In the genomic region with DNA sequence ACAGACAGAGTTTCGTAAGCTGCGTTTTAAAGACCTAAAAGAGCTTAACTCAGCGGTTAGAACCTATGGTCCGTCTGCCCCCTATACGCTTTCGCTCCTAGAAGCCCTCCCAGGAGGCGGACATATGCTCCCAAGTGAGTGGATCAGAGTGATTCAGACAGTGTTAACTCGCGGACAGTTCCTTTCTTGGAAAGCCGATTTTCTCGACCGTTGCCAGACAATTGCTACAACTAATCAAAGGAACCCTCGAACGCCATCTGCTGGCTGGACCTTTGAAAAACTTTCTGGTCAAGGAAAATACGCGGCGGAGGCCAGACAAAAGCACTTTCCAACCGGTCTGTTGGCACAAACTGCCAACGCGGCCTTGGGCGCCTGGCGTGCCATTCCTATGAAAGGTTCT, we compare ENCODE assay signal across 7 mouse cellular contexts. TPM values are rescaled to one million over a fixed set of nuclear protein-coding genes. Genes with fewer than 3 reads are reported as not detected.
DNase-seq lines count a peak whose midpoint lies in the region; ATAC-seq lines count a peak whose summit lies in the region.

No protein-coding gene starts in this region.

- H3K27ac ChIP-seq in limb, embryonic 13.5 days: peak overlapping the region; percentile 90
- peak overlapping the region; percentile 78 for H3K27ac ChIP-seq in midbrain, embryonic 15.5 days

- peaks cover 7% of the 10 kb centered on the region for H3K4me1 ChIP-seq in limb, embryonic 13.5 days
- peaks cover 11% of the 10 kb centered on the region for H3K4me1 ChIP-seq in midbrain, embryonic 15.5 days

- no peaks in the 10 kb centered on the region for H3K36me3 ChIP-seq in limb, embryonic 13.5 days
- no peaks in the 10 kb centered on the region for H3K36me3 ChIP-seq in midbrain, embryonic 15.5 days (replicated peaks)

- ATAC-seq in erythroblast, adult 5-6 weeks (replicated peaks; ENCODE audit: low FRiP score, poor library complexity, severe bottlenecking): peak; percentile 91
- ATAC-seq in limb, embryonic 13.5 days (ENCODE audit: low FRiP score, low read depth): peak; percentile 79; the same call in 1 of the 2 replicates
- ATAC-seq in midbrain, embryonic 15.5 days (replicated peaks): peak; percentile 86

- peak; percentile 73 for DNase-seq in brain, embryonic 18.5 days (ENCODE audit: low read depth, low spot score)
- peak; percentile 72 to 87 for DNase-seq in heart, adult 9 months (ENCODE audit: low spot score in 2 of 2)
- peak; percentile 94 for DNase-seq in kidney, adult 9 months
- DNase-seq in spleen, postnatal 10 days (ENCODE audit: low spot score in 2 of 2): peak; percentile 79 to 91

- WGBS in limb, embryonic 13.5 days: 1% methylated on average over 22 of the region's 22 CpGs
- under 1% methylated on average over 22 of the region's 22 CpGs for WGBS in midbrain, embryonic 15.5 days

- H3K4me3 ChIP-seq in limb, embryonic 13.5 days: peak overlapping the region; percentile 47
- peak overlapping the region; percentile 44 for H3K4me3 ChIP-seq in midbrain, embryonic 15.5 days

- H3K4me2 ChIP-seq in limb, embryonic 13.5 days (replicated peaks): peak overlapping the region; percentile 91
- H3K4me2 ChIP-seq in midbrain, embryonic 15.5 days: peak overlapping the region; percentile 86

- no peaks in the 10 kb centered on the region for H3K27me3 ChIP-seq in limb, embryonic 13.5 days
- no peaks in the 10 kb centered on the region for H3K27me3 ChIP-seq in midbrain, embryonic 15.5 days (replicated peaks)

- no peaks in the 10 kb centered on the region for H3K9me3 ChIP-seq in limb, embryonic 13.5 days
- no peaks in the 10 kb centered on the region for H3K9me3 ChIP-seq in midbrain, embryonic 15.5 days

- peak overlapping the region; percentile 74 for H3K9ac ChIP-seq in limb, embryonic 13.5 days
- H3K9ac ChIP-seq in midbrain, embryonic 15.5 days: peak overlapping the region; percentile 41

RNA-seq across cellular contexts. Expression of a gene that starts 1.6 kb away (rescaled TPM):
- total RNA-seq in erythroblast, adult 5-6 weeks (2015; ENCODE audit: low replicate concordance): not detected in 2 replicates
- 0.14 TPM in 1 of 2 replicates, not detected in the other for total RNA-seq in erythroblast, adult 5-6 weeks (2017; ENCODE audit: low replicate concordance)
- 3.6 and 4.1 TPM in 2 replicates for polyA plus RNA-seq in limb, embryonic 13.5 days (2015; fragmentation: Nextera tagmentation; extraction: Ambion mirVana)
- polyA plus RNA-seq in midbrain, embryonic 15.5 days (2015; fragmentation: Nextera tagmentation; extraction: Ambion mirVana): 0.08 TPM in 2 replicates

RNA-seq across cellular contexts. Expression of a gene that starts 54.6 kb away (rescaled TPM):
- 19.2 and 24.2 TPM in 2 replicates for total RNA-seq in erythroblast, adult 5-6 weeks (2015; ENCODE audit: low replicate concordance)
- total RNA-seq in erythroblast, adult 5-6 weeks (2017; ENCODE audit: low replicate concordance): 10.6 and 10.9 TPM in 2 replicates
- polyA plus RNA-seq in limb, embryonic 13.5 days (2015; fragmentation: Nextera tagmentation; extraction: Ambion mirVana): 73.1 and 73.4 TPM in 2 replicates
- 34.5 and 38.8 TPM in 2 replicates for polyA plus RNA-seq in midbrain, embryonic 15.5 days (2015; fragmentation: Nextera tagmentation; extraction: Ambion mirVana)

Comparison
In these comparisons a context has a peak if more than half of its experiments do, and no peak if none do; other contexts are left out.
1. Peak in every context shown above with its lines: DNase-seq, ATAC-seq, H3K4me3 ChIP-seq and H3K27ac ChIP-seq.